Mouse (Mus musculus) hindbrain, embryonic 10.5 days (tissue): Measurements from ENCODE around the gene Lhpp. TPM values are rescaled to one million over a fixed set of nuclear protein-coding genes. Genes with fewer than 3 reads are reported as not detected.
A peak's percentile ranks its signal among the peaks of the same experiment; 100 is the strongest.

ENCODE experiments used
- DNase-seq: peaks from one replicate; pipeline ENCODE4 v3.0.0-alpha.2; 2017; ENCODE audit warnings: low spot score
- H3K27ac ChIP-seq: fragments of 300-500 bp; sonication (generic); 2 replicates; pipeline ENCODE4 v1.5.1; 2016; ENCODE audit warnings: mild to moderate bottlenecking, moderate library complexity
- H3K27me3 ChIP-seq: fragments of 300-500 bp; sonication (generic); 2 replicates; pipeline ENCODE4 v1.6.1; 2016; ENCODE audit warnings: mild to moderate bottlenecking; ENCODE audit not compliant: poor library complexity, insufficient read depth, severe bottlenecking
- H3K36me3 ChIP-seq: fragments of 300-500 bp; sonication (generic); 2 replicates; pipeline ENCODE4 v1.6.1; 2016; ENCODE audit warnings: mild to moderate bottlenecking, moderate library complexity
- H3K4me1 ChIP-seq: fragments of 300-500 bp; sonication (generic); replicated peaks from 2 replicates; pipeline ENCODE4 v1.6.1; 2016; ENCODE audit warnings: mild to moderate bottlenecking
- H3K4me3 ChIP-seq: fragments of 300-500 bp; sonication (generic); 2 replicates; pipeline ENCODE4 v1.5.1; 2016; ENCODE audit warnings: mild to moderate bottlenecking, moderate library complexity
- H3K9me3 ChIP-seq: fragments of 300-500 bp; sonication (generic); 2 replicates; pipeline ENCODE4 v1.6.1; 2016; ENCODE audit warnings: mild to moderate bottlenecking, moderate library complexity
- WGBS: fragments of 180-500 bp; shearing (Covaris S2); methylation state at CpG from one replicate; pipeline ENCODE4 v1.1.7; 2016; 5-methylcytosine and 5-hydroxymethylcytosine counted together
- polyA plus RNA-seq: library from polyadenylated mRNA; unstranded; fragments of >200 nt; fragmentation: Nextera tagmentation; extraction: Ambion mirVana; gene quantifications from 2 replicates; pipeline ENCODE4 v1.2.1, GENCODE M21; 2016

The Lhpp gene
- polyA plus RNA-seq, 1 experiment from 2014 or later: 18.9 TPM

- no peak overlapping the region for H3K4me3 ChIP-seq
- 58% methylated on average over 5 of the region's 5 CpGs for WGBS
- H3K9me3 ChIP-seq: no peaks in the 10 kb centered on the region
- DNase-seq: no peak
- no peak overlapping the region for H3K27ac ChIP-seq
- H3K4me1 ChIP-seq: peaks cover 25% of the 10 kb centered on the region
- peaks cover 87% of the 10 kb centered on the region for H3K27me3 ChIP-seq
- H3K36me3 ChIP-seq: no peaks in the 10 kb centered on the region
Observed at GRCm38 (mm10) chr7:132605689-132606088, 4.7 kb upstream of the Lhpp start.

- Histone ChIP-seq H3K27me3 (peaks cover 59% of the 10 kb centered on the region), H3K4me3 (no peak overlapping the region), H3K4me1 (peaks cover 15% of the 10 kb centered on the region), H3K36me3 (no peaks in the 10 kb centered on the region), H3K9me3 (no peaks in the 10 kb centered on the region), H3K27ac (no peak overlapping the region)
- 95% methylated on average over 4 of the region's 4 CpGs for WGBS
- DNase-seq: no peak
Observed at GRCm38 (mm10) chr7:132608316-132609020, 2.0 kb upstream of the Lhpp start.

GRCm38 (mm10) chr7:132611530-132611929 lies 1.1 kb downstream of the Lhpp start:
- no peaks in the 10 kb centered on the region for H3K9me3 ChIP-seq
- DNase-seq: no peak
- H3K4me3 ChIP-seq: no peak overlapping the region
- H3K4me1 ChIP-seq: peaks cover 31% of the 10 kb centered on the region
- H3K36me3 ChIP-seq: no peaks in the 10 kb centered on the region
- H3K27me3 ChIP-seq: peaks cover 33% of the 10 kb centered on the region
- H3K27ac ChIP-seq: no peak overlapping the region
- WGBS: 96% methylated on average over 8 of the region's 8 CpGs

GRCm38 (mm10) chr7:132615346-132615745 lies 4.9 kb downstream of the Lhpp start:
- Histone ChIP-seq H3K27me3 (peaks cover 10% of the 10 kb centered on the region), H3K36me3 (no peaks in the 10 kb centered on the region), H3K27ac (peak overlapping the region; percentile 67; the same call in 1 of the 2 replicates), H3K4me1 (peaks cover 32% of the 10 kb centered on the region), H3K4me3 (no peak overlapping the region), H3K9me3 (no peaks in the 10 kb centered on the region)
- no peak for DNase-seq
- WGBS: 8% methylated on average over 3 of the region's 3 CpGs

- DNase-seq: no peak
- Histone ChIP-seq H3K27me3 (peaks cover 10% of the 10 kb centered on the region), H3K4me3 (no peak overlapping the region)
Observed at GRCm38 (mm10) chr7:132616391-132616790, 6.0 kb downstream of the Lhpp start.

GRCm38 (mm10) chr7:132617021-132617564 lies 6.7 kb downstream of the Lhpp start:
- 86% methylated on average over 5 of the region's 5 CpGs for WGBS
- H3K27ac ChIP-seq: peak overlapping the region; percentile 50; the same call in 1 of the 2 replicates
- no peak overlapping the region for H3K4me3 ChIP-seq
- peaks cover 25% of the 10 kb centered on the region for H3K4me1 ChIP-seq
- H3K36me3 ChIP-seq: no peaks in the 10 kb centered on the region
- DNase-seq: no peak
- peaks cover 10% of the 10 kb centered on the region for H3K27me3 ChIP-seq
- no peaks in the 10 kb centered on the region for H3K9me3 ChIP-seq

More at GRCm38 (mm10) chr7:132616391-132616790, 6.0 kb downstream of the Lhpp start:
- H3K9me3 ChIP-seq: no peaks in the 10 kb centered on the region
- no peaks in the 10 kb centered on the region for H3K36me3 ChIP-seq
- peaks cover 25% of the 10 kb centered on the region for H3K4me1 ChIP-seq
- peak overlapping the region; percentile 50; the same call in 1 of the 2 replicates for H3K27ac ChIP-seq
- 7% methylated on average over 6 of the region's 6 CpGs for WGBS

GRCm38 (mm10) chr7:132619549-132619948 lies 9.1 kb downstream of the Lhpp start:
- WGBS: 95% methylated on average over 8 of the region's 8 CpGs

GRCm38 (mm10) chr7:132619975-132620918 lies 9.8 kb downstream of the Lhpp start:
- no peaks in the 10 kb centered on the region for H3K9me3 ChIP-seq
- no peak overlapping the region for H3K4me3 ChIP-seq
- H3K27me3 ChIP-seq: peaks cover 6% of the 10 kb centered on the region
- no peaks in the 10 kb centered on the region for H3K36me3 ChIP-seq
- no peak overlapping the region for H3K27ac ChIP-seq
- DNase-seq: no peak
- 87% methylated on average over 15 of the region's 15 CpGs for WGBS
- peaks cover 21% of the 10 kb centered on the region for H3K4me1 ChIP-seq

More at GRCm38 (mm10) chr7:132619549-132619948, 9.1 kb downstream of the Lhpp start:
- DNase-seq: no peak
- H3K4me1 ChIP-seq: peaks cover 27% of the 10 kb centered on the region
- no peaks in the 10 kb centered on the region for H3K36me3 ChIP-seq
- no peak overlapping the region for H3K27ac ChIP-seq
- H3K4me3 ChIP-seq: no peak overlapping the region
- H3K9me3 ChIP-seq: no peaks in the 10 kb centered on the region
- peaks cover 10% of the 10 kb centered on the region for H3K27me3 ChIP-seq

- no peaks in the 10 kb centered on the region for H3K36me3 ChIP-seq
- WGBS: 80% methylated on average over 10 of the region's 10 CpGs
- 0 out of 2 replicates have a peak, but pooled peaks cover 2% of the 10 kb centered on the region for H3K4me1 ChIP-seq
- no peak overlapping the region for H3K27ac ChIP-seq
- H3K9me3 ChIP-seq: no peaks in the 10 kb centered on the region
- H3K4me3 ChIP-seq: no peak overlapping the region
- DNase-seq: no peak
- H3K27me3 ChIP-seq: peaks cover 8% of the 10 kb centered on the region
Observed at GRCm38 (mm10) chr7:132624161-132624560, 13.7 kb downstream of the Lhpp start.

GRCm38 (mm10) chr7:132626174-132626573 lies 15.7 kb downstream of the Lhpp start:
- no peak overlapping the region for H3K27ac ChIP-seq
- 0 out of 2 replicates have a peak, but pooled peaks cover 5% of the 10 kb centered on the region for H3K4me1 ChIP-seq
- no peak for DNase-seq
- no peak overlapping the region for H3K4me3 ChIP-seq
- no peaks in the 10 kb centered on the region for H3K9me3 ChIP-seq
- WGBS: 61% methylated on average over 4 of the region's 4 CpGs
- no peaks in the 10 kb centered on the region for H3K36me3 ChIP-seq
- H3K27me3 ChIP-seq: peaks cover 12% of the 10 kb centered on the region

GRCm38 (mm10) chr7:132627448-132627847 lies 17.0 kb downstream of the Lhpp start:
- peaks cover 19% of the 10 kb centered on the region for H3K27me3 ChIP-seq
- no peak overlapping the region for H3K27ac ChIP-seq
- 0 out of 2 replicates have a peak, but pooled peaks cover 5% of the 10 kb centered on the region for H3K4me1 ChIP-seq
- no peaks in the 10 kb centered on the region for H3K9me3 ChIP-seq
- no peak for DNase-seq
- no peaks in the 10 kb centered on the region for H3K36me3 ChIP-seq
- WGBS: 89% methylated on average over 3 of the region's 3 CpGs
- no peak overlapping the region for H3K4me3 ChIP-seq

- H3K9me3 ChIP-seq: no peaks in the 10 kb centered on the region
- H3K4me1 ChIP-seq: 0 out of 2 replicates have a peak, but pooled peaks cover 3% of the 10 kb centered on the region
- no peak for DNase-seq
- no peak overlapping the region for H3K4me3 ChIP-seq
- no peaks in the 10 kb centered on the region for H3K36me3 ChIP-seq
- no peak overlapping the region for H3K27ac ChIP-seq
- 78% methylated on average over 11 of the region's 11 CpGs for WGBS
- H3K27me3 ChIP-seq: peaks cover 50% of the 10 kb centered on the region
Observed at GRCm38 (mm10) chr7:132631313-132631712, 20.9 kb downstream of the Lhpp start.
